Mouse (Mus musculus) layer of hippocampus, postnatal 14 days (tissue): ENCODE measurements around the gene Pigc. TPM values are rescaled to one million over a fixed set of nuclear protein-coding genes. Genes with fewer than 3 reads are reported as not detected.

ENCODE experiments used
- DNase-seq, 2 experiments: peaks; one replicate each; pipeline ENCODE4 v3.0.0; 2021 to 2022; ENCODE audit warnings: low spot score in 2 of 2, mixed read lengths in 1 of 2
- total RNA-seq, 2 experiments: library from RNA; stranded (reverse); gene quantifications; 2 replicates each; pipeline ENCODE4 v1.2.3; 2021

Pigc gene
- total RNA-seq, 2 experiments from 2014 or later = 19.6 to 19.8 TPM

GRCm38 (mm10) chr1:161972233-161972632 is 3.2 kb downstream of the Pigc start:
- DNase-seq = no peak

- DNase-seq = peak; percentile 74 to 91
Observed at GRCm38 (mm10) chr1:161976255-161977182, 7.5 kb downstream of the Pigc start.

GRCm38 (mm10) chr1:161977331-161977730 is 8.3 kb downstream of the Pigc start:
- DNase-seq = no peak

- no peak for DNase-seq
Observed at GRCm38 (mm10) chr1:161978173-161978700, 9.3 kb downstream of the Pigc start.

GRCm38 (mm10) chr1:161979536-161979935 is 10.6 kb downstream of the Pigc start, which contains the start of gene 4930558K02Rik:
Gene 4930558K02Rik, minus strand, starts transcription at chr1:161979636.
- DNase-seq = no peak

- DNase-seq = no peak
Observed at GRCm38 (mm10) chr1:161980046-161980445, 11.1 kb downstream of the Pigc start.

- no peak for DNase-seq
Observed at GRCm38 (mm10) chr1:161980626-161981298, 11.8 kb downstream of the Pigc start.

GRCm38 (mm10) chr1:161983451-161983850 is 14.5 kb downstream of the Pigc start:
- no peak for DNase-seq

GRCm38 (mm10) chr1:161983979-161984566 is 15.1 kb downstream of the Pigc start:
- DNase-seq = no peak

GRCm38 (mm10) chr1:161990684-161991578 is 21.9 kb downstream of the Pigc start:
- no peak for DNase-seq

- no peak for DNase-seq
Observed at GRCm38 (mm10) chr1:161991846-161992245, 22.9 kb downstream of the Pigc start.

GRCm38 (mm10) chr1:161992389-161992788 is 23.4 kb downstream of the Pigc start:
- no peak for DNase-seq

- DNase-seq = no peak
Observed at GRCm38 (mm10) chr1:161998781-161999180, 29.8 kb downstream of the Pigc start.

GRCm38 (mm10) chr1:161999338-161999737 is 30.4 kb downstream of the Pigc start:
- no peak for DNase-seq

GRCm38 (mm10) chr1:161999882-162000371 is 30.9 kb downstream of the Pigc start:
- DNase-seq = peak; percentile 73 to 90

- DNase-seq = no peak
Observed at GRCm38 (mm10) chr1:162001328-162001727, 32.3 kb downstream of the Pigc start.

- no peak for DNase-seq
Observed at GRCm38 (mm10) chr1:162003729-162004517, 34.9 kb downstream of the Pigc start.

- no peak for DNase-seq
Observed at GRCm38 (mm10) chr1:162004518-162004780, 35.5 kb downstream of the Pigc start.

GRCm38 (mm10) chr1:162004821-162005770 is 36.1 kb downstream of the Pigc start:
- no peak for DNase-seq
